Mouse (Mus musculus): ENCODE measurements around the gene Bola3. TPM values are rescaled to one million over a fixed set of nuclear protein-coding genes. Genes with fewer than 3 reads are reported as not detected.

The Bola3 gene
- total RNA-seq, 2 experiments from 2014 or later = 130 to 162 TPM

DNA sequence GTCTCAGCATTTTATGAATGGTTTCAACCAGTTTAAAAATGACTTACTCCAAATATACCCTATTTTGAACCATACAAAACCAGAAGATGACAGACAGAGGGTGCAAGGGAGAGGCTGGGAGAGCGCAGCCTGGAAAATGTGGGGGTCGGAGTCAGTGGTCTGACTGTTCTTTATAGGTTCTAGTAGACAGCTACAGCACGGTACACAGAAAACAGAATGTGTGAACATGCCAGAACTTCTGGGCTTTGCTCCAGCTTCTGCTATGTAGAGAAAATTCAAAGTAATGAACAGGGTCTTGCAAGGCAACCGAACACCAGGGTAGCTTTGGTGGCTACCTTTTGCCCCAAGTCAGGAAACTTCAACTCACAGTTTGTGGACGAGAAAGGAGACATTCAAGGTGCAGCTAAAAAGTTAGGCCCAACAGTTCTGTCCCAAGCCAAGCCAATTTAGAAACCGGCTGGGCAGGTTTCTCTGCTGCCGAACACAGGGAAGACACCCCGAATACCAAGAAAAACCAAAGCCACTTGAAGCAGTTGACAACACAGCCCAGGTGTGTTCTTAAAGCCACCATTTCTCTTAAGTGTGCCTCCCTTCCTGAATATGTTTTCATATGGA, 43.3 kb downstream of the Bola3 start:
- no peak for DNase-seq (ENCODE audit: low spot score in 2 of 2)

DNA sequence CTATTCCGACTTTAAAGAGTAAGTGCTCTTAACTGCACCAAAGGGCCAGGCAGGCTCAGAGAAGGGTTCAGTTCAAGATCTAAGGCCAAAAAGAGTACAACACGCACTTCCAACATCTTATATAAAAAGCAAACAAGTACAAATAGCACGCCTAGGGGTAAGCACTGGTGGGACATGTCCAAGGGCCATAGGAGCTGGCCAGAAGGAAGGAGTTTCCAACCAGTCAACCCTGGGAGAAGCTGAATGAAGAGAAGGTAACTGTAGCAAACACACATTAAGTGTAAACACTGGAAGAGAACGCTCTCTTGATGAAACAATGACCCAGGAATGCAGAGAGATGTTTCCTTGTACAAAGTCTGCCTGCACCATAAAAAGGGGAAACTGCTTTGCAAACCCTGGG, 45.2 kb downstream of the Bola3 start:
- no peak for DNase-seq (ENCODE audit: low spot score in 2 of 2)

DNA sequence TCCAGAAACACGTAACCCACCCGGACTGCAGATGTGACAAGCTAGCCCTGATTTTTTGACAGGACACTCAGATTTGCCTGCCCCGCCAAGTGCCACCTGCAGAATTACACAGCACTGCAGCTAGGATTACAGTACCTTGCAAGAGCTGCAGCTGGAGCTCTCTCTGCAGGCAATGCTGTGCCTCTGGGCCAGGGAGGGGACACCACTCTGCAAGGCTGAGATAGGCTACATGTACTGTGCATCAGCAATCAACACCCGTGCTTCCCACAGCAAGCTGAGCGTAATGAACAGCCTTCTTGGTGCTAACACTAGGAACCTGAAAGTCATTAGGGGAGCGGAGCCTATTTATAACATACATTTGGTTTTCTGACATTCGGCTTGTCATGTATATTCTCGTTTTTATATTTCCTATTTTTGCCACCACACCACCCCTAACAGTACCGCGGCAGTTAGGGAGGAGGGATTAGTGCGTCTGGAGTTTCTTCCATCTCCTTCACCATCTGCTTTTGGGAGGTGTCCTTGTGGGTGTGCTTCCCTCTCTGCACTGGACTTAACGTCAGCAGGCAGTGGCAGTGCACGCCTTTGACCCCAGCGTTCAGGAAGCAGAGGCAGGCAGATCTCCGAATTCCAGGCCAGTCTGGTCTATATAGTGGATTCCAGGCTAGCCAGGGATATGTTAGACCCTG, 46.7 kb downstream of the Bola3 start:
- DNase-seq (ENCODE audit: low spot score in 2 of 2) = no peak

DNA sequence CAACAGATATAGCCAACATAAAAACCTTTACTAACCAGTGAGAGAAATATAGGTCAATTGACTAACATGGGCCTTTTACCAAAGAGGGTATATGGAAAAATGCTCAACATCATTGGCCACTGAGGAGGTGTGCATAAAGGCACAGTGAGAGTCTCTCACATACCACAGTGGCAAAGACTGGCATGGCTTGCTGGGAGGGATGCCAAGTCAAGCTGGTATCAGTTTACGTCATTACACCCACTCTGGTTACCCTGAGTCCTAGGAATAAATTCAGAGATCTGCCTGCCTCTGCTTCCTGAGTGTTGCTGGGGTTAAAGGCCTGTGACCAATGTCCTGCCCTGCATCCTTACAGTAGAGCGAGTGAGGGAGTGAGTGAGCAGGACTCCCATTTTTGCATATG, 47.8 kb downstream of the Bola3 start:
- no peak for DNase-seq (ENCODE audit: low spot score in 2 of 2)

DNA sequence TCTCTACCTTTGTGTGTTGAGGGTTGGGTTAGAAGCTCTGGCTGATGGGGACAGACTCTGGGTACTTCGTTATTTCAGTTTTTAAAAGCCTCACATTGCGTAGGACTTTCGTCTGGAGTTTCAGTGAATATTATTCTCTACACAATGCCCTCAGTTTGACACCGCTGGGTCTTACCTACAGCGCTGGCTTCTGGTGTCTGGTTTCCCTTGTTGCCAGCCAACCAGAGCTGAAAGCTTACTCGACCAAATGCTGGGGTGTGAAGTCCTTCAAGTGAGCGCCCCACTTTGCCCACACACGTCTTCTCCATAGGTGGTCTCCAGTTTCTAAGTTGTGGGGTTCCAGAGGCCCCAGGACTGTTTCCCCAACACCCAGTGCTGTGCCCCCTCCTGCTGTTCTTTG, 48.8 kb downstream of the Bola3 start:
- DNase-seq (ENCODE audit: low spot score in 2 of 2) = no peak

DNA sequence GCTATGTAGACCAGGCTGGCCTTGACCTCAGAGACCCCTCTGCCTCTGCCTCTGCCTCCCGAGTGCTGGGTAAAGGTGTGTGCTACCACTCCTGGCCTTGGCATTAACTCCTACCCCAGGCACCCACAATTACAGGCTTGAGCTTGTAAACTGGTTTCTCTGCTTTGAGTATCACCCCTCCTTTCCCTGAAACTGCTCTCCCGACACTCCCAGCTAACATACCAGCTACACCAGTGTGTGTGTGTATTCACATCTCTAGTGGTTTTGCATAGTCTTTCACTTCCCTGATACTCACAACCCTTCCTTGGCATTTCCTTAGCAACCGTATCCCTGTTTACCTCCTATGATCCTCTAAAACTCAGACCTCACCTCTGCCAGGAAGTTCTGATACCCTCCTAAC, 50.8 kb downstream of the Bola3 start:
- no peak for DNase-seq (ENCODE audit: low spot score in 2 of 2)

DNA sequence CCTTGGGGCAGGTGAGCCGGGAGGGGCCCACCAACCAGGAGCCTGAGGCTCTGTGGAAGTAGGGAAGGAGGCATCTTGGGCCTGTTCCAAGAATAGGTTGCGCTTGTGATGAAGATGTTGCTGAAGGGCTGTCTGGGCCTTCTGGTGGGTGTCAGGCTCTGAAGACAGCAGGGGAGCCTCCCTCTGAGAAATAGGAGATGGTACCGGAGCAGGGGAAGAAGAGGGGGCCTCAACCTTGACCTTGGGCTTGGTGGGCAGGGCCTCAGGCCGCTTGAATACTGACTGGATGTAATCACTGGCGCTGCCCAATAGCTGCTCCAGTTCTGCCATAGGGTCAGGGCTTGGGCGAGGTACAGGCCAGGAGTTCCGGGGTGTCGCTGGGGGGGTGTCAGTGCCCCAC, 54.5 kb downstream of the Bola3 start:
- no peak for DNase-seq (ENCODE audit: low spot score in 2 of 2)

DNA sequence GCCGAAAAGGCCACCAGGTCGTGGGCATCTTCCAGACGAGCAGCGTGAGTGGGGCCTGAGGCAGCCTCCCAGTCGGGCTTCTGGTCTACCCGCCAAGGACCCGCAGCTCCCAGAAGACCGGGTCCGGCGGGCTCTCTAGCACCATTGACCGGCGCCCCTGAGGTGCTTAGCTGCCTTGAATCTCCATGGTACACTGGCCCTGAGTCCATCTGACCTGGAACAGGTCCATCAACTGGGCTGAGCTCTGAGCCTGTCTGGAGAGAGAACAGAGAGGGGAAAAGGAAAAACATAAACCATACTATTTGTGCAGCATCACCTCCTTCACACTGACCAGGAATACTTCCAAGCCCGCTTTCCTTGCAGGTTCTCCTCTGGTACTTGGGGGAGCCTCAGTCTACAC, 55.6 kb downstream of the Bola3 start:
- DNase-seq (ENCODE audit: low spot score in 2 of 2) = no peak

DNA sequence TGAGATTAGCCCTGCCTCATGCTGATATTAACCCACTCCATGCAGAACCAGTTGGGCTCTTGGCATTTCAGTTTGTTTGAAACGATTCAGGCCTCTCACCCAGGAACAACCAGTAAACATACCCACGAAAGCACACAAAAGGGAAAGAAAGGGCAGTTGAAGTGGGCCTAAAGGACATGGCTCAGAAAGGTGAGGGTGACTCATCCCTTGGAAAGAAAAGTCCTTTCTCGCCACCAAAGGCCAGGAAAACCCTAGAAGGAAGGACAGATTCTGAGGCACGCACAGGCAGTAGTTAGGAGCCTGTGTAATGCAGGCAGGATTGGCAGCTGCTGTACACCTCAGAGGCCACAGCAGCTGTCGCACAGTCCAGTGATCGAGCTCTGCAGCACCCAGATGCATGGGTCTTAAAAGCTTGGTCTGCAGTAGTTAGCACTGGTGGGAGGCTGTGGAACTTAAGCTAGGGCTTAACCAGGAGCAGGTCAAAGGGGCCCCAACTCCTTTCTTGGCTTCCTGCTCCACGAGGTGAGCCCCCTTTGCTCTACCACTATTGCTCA, 56.6 kb downstream of the Bola3 start:
- DNase-seq (ENCODE audit: low spot score in 2 of 2) = no peak

DNA sequence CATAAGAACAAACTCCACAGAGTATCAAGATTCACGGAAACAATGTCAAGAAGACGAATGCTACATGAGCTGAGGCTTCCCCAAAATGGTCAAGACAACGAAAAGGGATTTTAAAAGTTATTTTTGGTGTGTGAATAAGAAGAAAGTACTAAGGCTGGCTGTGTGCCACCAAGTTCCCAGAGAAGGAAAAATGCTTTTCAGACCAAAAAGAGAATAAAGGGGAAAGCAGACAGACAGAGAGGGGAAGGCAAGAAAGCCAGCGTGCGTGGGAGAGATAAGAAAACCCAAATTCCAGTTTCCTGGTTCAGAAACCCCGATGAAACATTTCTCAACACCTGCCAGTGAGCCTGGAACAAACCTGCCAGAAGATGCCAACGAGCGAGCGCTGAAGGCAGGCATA, 59.6 kb downstream of the Bola3 start:
- no peak for DNase-seq (ENCODE audit: low spot score in 2 of 2)

Small RNAs within 50 kb of the gene (microRNA-seq; reads per million reads assigned to microRNA genes)
- not detected for gene Mir6374

Other genes starting within 250 kb of the Bola3 start
- 10 to 100 TPM; 10.0 to 15.7 TPM for gene Ccdc142, start 247.5 kb upstream of the Bola3 start, total RNA-seq (2021)
- 10 to 100 TPM; 10.6 to 11.4 TPM for gene Gm42688, start 247.5 kb upstream of the Bola3 start, total RNA-seq (2021)
- 10 to 100 TPM; 77.6 to 82.6 TPM for gene Mrpl53, start 240.1 kb upstream of the Bola3 start, total RNA-seq (2021)
- 10 to 100 TPM; 60.1 to 64.3 TPM for gene Mogs, start 233.7 kb upstream of the Bola3 start, total RNA-seq (2021)
- gene Wbp1, start 227.6 kb upstream of the Bola3 start, total RNA-seq (2021) = 10 to 100 TPM; 84.5 to 86.4 TPM
- 10 to 100 TPM; 29.0 to 31.7 TPM for gene Ino80b, start 223.7 kb upstream of the Bola3 start, total RNA-seq (2021)
- 10 to 100 TPM; 36.8 to 40.3 TPM for gene Rtkn, start 213.7 kb upstream of the Bola3 start, total RNA-seq (2021)
- gene Wdr54, start 192.8 kb upstream of the Bola3 start, total RNA-seq (2021) = 1 to 10 TPM; 3.5 to 3.6 TPM
- under 1 TPM; 0.40 to 0.53 TPM for gene 1700003E16Rik, start 192.7 kb upstream of the Bola3 start, total RNA-seq (2021)
- 100 to 1,000 TPM; 156 to 176 TPM for gene Dctn1, start 183.2 kb upstream of the Bola3 start, total RNA-seq (2021)
- gene Slc4a5, start 129.3 kb upstream of the Bola3 start, total RNA-seq (2021) = under 1 TPM; 0.40 to 0.42 TPM
- gene Mthfd2, start 23.2 kb upstream of the Bola3 start, total RNA-seq (2021) = 10 to 100 TPM; 18.2 to 23.8 TPM
- gene Mob1a, start 23.1 kb upstream of the Bola3 start, total RNA-seq (2021) = 10 to 100 TPM; 75.9 to 78.2 TPM
- gene Tet3, start 109.9 kb downstream of the Bola3 start, total RNA-seq (2021) = 10 to 100 TPM; 79.0 to 79.5 TPM
- gene Dguok, start 157.8 kb downstream of the Bola3 start, total RNA-seq (2021) = 10 to 100 TPM; 46.9 to 53.4 TPM
- 1 to 10 TPM; 3.1 to 4.3 TPM for gene Actg2, start 187.1 kb downstream of the Bola3 start, total RNA-seq (2021)
- gene Stambp, start 223.6 kb downstream of the Bola3 start, total RNA-seq (2021) = 10 to 100 TPM; 32.9 to 33.0 TPM

Data from adrenal gland, postnatal 4 days (tissue).